Mouse (Mus musculus): ENCODE measurements around the gene Olfr1188. TPM values are rescaled to one million over a fixed set of nuclear protein-coding genes. Genes with fewer than 3 reads are reported as not detected.
"Not testable (repeated sequence)": the region's sequence is repeated elsewhere in the genome, so short reads cannot be mapped to it uniquely, and the experiment has no call there.

The Olfr1188 gene
- total RNA-seq (2014; fragmentation: Nextera tagmentation) (not detected in 2 replicates), total RNA-seq (2017) (not detected in 2 replicates)

DNA sequence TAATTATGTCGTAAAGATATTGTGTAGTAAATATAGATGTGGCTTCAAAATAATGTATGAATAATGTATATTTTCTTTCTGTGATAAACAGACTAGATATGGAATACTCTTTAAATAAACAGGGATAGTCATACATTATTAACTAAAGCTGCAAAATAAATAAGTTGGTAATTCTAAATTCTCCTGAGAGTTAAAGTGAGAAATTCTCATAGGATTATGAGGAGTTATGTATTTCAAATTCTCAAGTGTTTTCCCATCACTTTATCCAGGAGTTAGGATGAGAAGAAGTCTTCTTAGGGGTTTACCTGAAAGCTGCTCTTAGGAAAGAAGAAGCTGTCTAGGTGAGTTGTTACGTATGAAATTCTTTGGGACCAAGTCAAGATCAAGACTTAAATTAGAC, at the start of gene Olfr1188:
Gene Olfr1188, plus strand, starts transcription at position 301 of the 400 bp plus-strand sequence.
- no peak for ATAC-seq (replicated peaks; ENCODE audit: low FRiP score, low TSS enrichment, poor library complexity, severe bottlenecking)

DNA sequence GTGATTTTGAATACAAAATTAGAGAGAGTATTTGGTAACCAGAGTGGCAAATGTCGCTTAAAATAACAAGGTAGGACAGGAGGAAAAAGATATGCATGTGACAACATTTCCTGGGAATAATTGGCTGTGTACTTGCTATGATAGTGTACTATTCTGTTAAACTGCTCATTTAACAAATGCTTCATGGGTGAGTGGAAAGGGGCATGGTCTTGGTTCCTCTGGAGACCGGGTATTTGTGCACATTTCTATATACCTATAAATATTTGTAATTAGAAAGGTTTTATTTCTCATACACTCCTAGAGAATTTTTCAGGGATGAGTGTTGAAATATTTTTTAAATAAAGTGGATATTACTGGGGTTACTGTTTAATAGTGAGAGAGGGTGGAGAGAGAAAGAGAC, 38.5 kb upstream of the Olfr1188 start, which contains the start of gene Olfr1186:
Gene Olfr1186, plus strand, starts transcription at position 301 of the 400 bp plus-strand sequence.
- ATAC-seq (replicated peaks; ENCODE audit: low FRiP score, low TSS enrichment, poor library complexity, severe bottlenecking), result no peak

DNA sequence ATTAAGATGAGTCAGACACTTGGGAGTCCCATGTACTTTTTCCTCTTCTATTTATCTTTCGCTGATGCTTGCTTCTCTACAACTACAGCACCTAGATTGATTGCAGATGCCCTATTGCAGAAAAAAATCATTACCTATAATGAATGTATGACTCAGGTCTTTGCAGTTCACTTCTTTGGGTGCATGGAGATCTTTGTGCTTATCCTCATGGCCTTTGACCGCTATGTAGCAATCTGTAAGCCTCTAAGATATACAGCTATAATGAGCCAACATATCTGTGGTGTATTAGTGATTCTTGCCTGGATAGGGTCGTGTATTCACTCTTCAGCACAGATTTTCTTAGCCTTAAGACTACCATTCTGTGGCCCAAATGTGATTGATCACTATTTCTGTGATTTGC, 31.0 kb upstream of the Olfr1188 start:
- no peak for ATAC-seq (replicated peaks; ENCODE audit: low FRiP score, low TSS enrichment, poor library complexity, severe bottlenecking)

DNA sequence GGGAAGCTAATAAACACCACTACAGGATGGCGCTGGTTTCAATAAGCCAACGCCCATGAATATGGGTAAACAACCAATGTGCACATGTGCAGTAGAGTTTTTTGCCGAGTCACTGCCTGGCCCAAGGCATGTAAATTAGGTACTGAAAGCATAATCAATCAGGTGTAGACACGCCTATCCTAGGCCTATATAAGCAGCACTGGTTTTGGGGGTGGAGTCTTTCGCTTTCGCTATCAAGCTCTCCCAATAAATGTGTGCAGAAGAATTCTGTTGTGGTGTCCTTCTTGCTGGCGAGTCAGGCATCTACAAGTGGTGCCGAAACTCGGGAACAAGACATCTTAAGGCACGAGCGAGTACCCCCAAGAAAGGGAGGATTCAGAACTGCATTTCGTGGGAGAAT, 16.0 kb downstream of the Olfr1188 start:
- ATAC-seq (replicated peaks; ENCODE audit: low FRiP score, low TSS enrichment, poor library complexity, severe bottlenecking), result not testable (repeated sequence)

DNA sequence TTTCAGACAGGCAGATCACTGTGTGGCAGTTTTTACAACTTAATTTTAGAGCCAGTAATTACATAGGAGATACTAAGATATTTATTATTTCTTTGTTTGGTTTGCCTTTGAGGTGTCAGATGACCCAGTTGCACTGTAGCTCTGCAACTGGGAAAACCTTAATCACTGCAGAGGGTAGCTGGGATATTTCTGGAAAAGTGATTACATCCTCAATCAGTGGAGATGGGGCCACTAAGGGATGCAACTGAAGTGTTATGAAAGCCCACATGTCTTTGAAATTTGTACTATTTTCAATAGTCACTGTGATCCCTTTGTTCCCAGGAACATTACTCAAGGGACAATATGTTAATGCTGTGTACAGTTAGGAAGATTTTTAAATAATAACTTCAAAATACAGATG, 29.4 kb downstream of the Olfr1188 start, which contains the start of gene Olfr1189:
Gene Olfr1189, plus strand, starts transcription at position 301 of the 400 bp plus-strand sequence.
- ATAC-seq (replicated peaks; ENCODE audit: low FRiP score, low TSS enrichment, poor library complexity, severe bottlenecking), result no peak

Other genes starting within 250 kb of the Olfr1188 start
- gene Olfr1174-ps, start 241.8 kb upstream of the Olfr1188 start, total RNA-seq (2014; fragmentation: Nextera tagmentation), result not detected in 2 replicates
- not detected in 2 replicates for gene Olfr1174-ps, start 241.8 kb upstream of the Olfr1188 start, total RNA-seq (2017)
- gene Olfr1175-ps, start 229.7 kb upstream of the Olfr1188 start, total RNA-seq (2014; fragmentation: Nextera tagmentation), result not detected in 2 replicates
- not detected in 2 replicates for gene Olfr1175-ps, start 229.7 kb upstream of the Olfr1188 start, total RNA-seq (2017)
- not detected in 2 replicates for gene Olfr1176, start 220.2 kb upstream of the Olfr1188 start, total RNA-seq (2014; fragmentation: Nextera tagmentation)
- gene Olfr1176, start 220.2 kb upstream of the Olfr1188 start, total RNA-seq (2017), result not detected in 2 replicates
- not detected in 2 replicates for gene Olfr1177-ps, start 210.4 kb upstream of the Olfr1188 start, total RNA-seq (2014; fragmentation: Nextera tagmentation)
- gene Olfr1177-ps, start 210.4 kb upstream of the Olfr1188 start, total RNA-seq (2017), result not detected in 2 replicates
- not detected in 2 replicates for gene Olfr1178, start 169.9 kb upstream of the Olfr1188 start, total RNA-seq (2014; fragmentation: Nextera tagmentation)
- not detected in 2 replicates for gene Olfr1178, start 169.9 kb upstream of the Olfr1188 start, total RNA-seq (2017)
- not detected in 2 replicates for gene Olfr1179, start 150.5 kb upstream of the Olfr1188 start, total RNA-seq (2014; fragmentation: Nextera tagmentation)
- gene Olfr1179, start 150.5 kb upstream of the Olfr1188 start, total RNA-seq (2017), result not detected in 2 replicates
- not detected in 2 replicates for gene Olfr1180, start 137.8 kb upstream of the Olfr1188 start, total RNA-seq (2014; fragmentation: Nextera tagmentation)
- not detected in 2 replicates for gene Olfr1180, start 137.8 kb upstream of the Olfr1188 start, total RNA-seq (2017)
- not detected in 2 replicates for gene Olfr1181, start 130.8 kb upstream of the Olfr1188 start, total RNA-seq (2014; fragmentation: Nextera tagmentation)
- gene Olfr1181, start 130.8 kb upstream of the Olfr1188 start, total RNA-seq (2017), result not detected in 2 replicates
- not detected in 2 replicates for gene Gm13757, start 107.8 kb upstream of the Olfr1188 start, total RNA-seq (2014; fragmentation: Nextera tagmentation)
- gene Gm13757, start 107.8 kb upstream of the Olfr1188 start, total RNA-seq (2017), result not detected in 2 replicates
- not detected in 2 replicates for gene Olfr1183, start 102.1 kb upstream of the Olfr1188 start, total RNA-seq (2014; fragmentation: Nextera tagmentation)
- not detected in 2 replicates for gene Olfr1183, start 102.1 kb upstream of the Olfr1188 start, total RNA-seq (2017)
- not detected in 2 replicates for gene Olfr1184, start 73.3 kb upstream of the Olfr1188 start, total RNA-seq (2014; fragmentation: Nextera tagmentation)
- gene Olfr1184, start 73.3 kb upstream of the Olfr1188 start, total RNA-seq (2017), result not detected in 2 replicates
- gene Olfr1185-ps1, start 63.6 kb upstream of the Olfr1188 start, total RNA-seq (2014; fragmentation: Nextera tagmentation), result not detected in 2 replicates
- not detected in 2 replicates for gene Olfr1185-ps1, start 63.6 kb upstream of the Olfr1188 start, total RNA-seq (2017)
- gene Olfr1186, start 38.4 kb upstream of the Olfr1188 start, total RNA-seq (2014; fragmentation: Nextera tagmentation), result not detected in 2 replicates
- not detected in 2 replicates for gene Olfr1186, start 38.4 kb upstream of the Olfr1188 start, total RNA-seq (2017)
- gene Olfr1189, start 29.5 kb downstream of the Olfr1188 start, total RNA-seq (2014; fragmentation: Nextera tagmentation), result not detected in 2 replicates
- gene Olfr1189, start 29.5 kb downstream of the Olfr1188 start, total RNA-seq (2017), result not detected in 2 replicates
- gene Olfr1191-ps1, start 83.6 kb downstream of the Olfr1188 start, total RNA-seq (2014; fragmentation: Nextera tagmentation), result not detected in 2 replicates
- not detected in 2 replicates for gene Olfr1191-ps1, start 83.6 kb downstream of the Olfr1188 start, total RNA-seq (2017)
- not detected in 2 replicates for gene Olfr1192-ps1, start 91.6 kb downstream of the Olfr1188 start, total RNA-seq (2014; fragmentation: Nextera tagmentation)
- gene Olfr1192-ps1, start 91.6 kb downstream of the Olfr1188 start, total RNA-seq (2017), result not detected in 2 replicates
- not detected in 2 replicates for gene Olfr1193, start 118.7 kb downstream of the Olfr1188 start, total RNA-seq (2014; fragmentation: Nextera tagmentation)
- gene Olfr1193, start 118.7 kb downstream of the Olfr1188 start, total RNA-seq (2017), result not detected in 2 replicates
- gene Olfr1195, start 132.3 kb downstream of the Olfr1188 start, total RNA-seq (2014; fragmentation: Nextera tagmentation), result not detected in 2 replicates
- gene Olfr1195, start 132.3 kb downstream of the Olfr1188 start, total RNA-seq (2017), result not detected in 2 replicates
- gene Olfr1196, start 147.7 kb downstream of the Olfr1188 start, total RNA-seq (2014; fragmentation: Nextera tagmentation), result not detected in 2 replicates
- gene Olfr1196, start 147.7 kb downstream of the Olfr1188 start, total RNA-seq (2017), result not detected in 2 replicates
- gene Olfr1197, start 175.4 kb downstream of the Olfr1188 start, total RNA-seq (2014; fragmentation: Nextera tagmentation), result not detected in 2 replicates
- not detected in 2 replicates for gene Olfr1197, start 175.4 kb downstream of the Olfr1188 start, total RNA-seq (2017)
- not detected in 2 replicates for gene Olfr1198, start 194.4 kb downstream of the Olfr1188 start, total RNA-seq (2014; fragmentation: Nextera tagmentation)
- gene Olfr1198, start 194.4 kb downstream of the Olfr1188 start, total RNA-seq (2017), result not detected in 2 replicates
- not detected in 2 replicates for gene Olfr1199, start 203.5 kb downstream of the Olfr1188 start, total RNA-seq (2014; fragmentation: Nextera tagmentation)
- gene Olfr1199, start 203.5 kb downstream of the Olfr1188 start, total RNA-seq (2017), result not detected in 2 replicates
- not detected in 2 replicates for gene Olfr1200, start 213.6 kb downstream of the Olfr1188 start, total RNA-seq (2014; fragmentation: Nextera tagmentation)
- not detected in 2 replicates for gene Olfr1200, start 213.6 kb downstream of the Olfr1188 start, total RNA-seq (2017)
- gene Olfr1201, start 236.1 kb downstream of the Olfr1188 start, total RNA-seq (2014; fragmentation: Nextera tagmentation), result not detected in 2 replicates
- not detected in 2 replicates for gene Olfr1201, start 236.1 kb downstream of the Olfr1188 start, total RNA-seq (2017)